Mouse (Mus musculus): ENCODE measurements around the gene Pip4k2b.

Pip4k2b gene

GRCm38 (mm10) chr11:97666794-97667193 is 77.7 kb downstream of the Pip4k2b start:
- no peak for DNase-seq (ENCODE audit: low spot score)

- DNase-seq (ENCODE audit: low spot score) = no peak
These were observed 78.3 kb downstream of the Pip4k2b start for GRCm38 (mm10) chr11:97666221-97666620.

- no peak for DNase-seq (ENCODE audit: low spot score)
These were observed 79.1 kb downstream of the Pip4k2b start for GRCm38 (mm10) chr11:97665431-97665830.
